Comparison of ENCODE assay signal across 19 mouse cellular contexts in the genomic region with DNA sequence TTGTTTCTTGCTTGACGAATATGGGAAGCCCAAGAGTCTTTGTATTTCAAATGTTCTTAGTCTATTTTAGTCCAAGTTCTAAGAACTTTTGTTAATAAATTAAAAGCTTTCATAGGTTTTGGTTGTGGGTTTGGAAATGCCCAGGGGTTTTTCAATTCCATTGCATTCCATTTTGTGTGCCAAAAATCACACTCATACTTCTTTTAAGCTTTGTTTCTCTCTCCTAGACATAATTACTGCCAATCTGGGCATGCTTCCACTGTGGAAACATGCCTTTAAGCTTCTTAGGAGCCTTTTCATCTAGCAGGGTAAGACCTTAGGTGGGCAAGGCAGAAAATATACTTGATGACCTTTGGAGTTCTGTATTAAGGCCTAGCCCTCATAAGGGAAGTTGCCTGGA.
"Had no signal": no experiment of that assay in that cellular context is flagged by ENCODE, and none has a peak within 500 bp of the region (broad histone marks: within the 10 kb centered on the region; RNA-seq: fewer than 3 reads in every experiment).

No protein-coding gene starts in this region.

- H3K27me3 ChIP-seq: kidney, embryonic 15.5 days; limb, embryonic 12.5 days; liver, embryonic 13.5 days; lung, embryonic 15.5 days; midbrain, embryonic 15.5 days; neural tube, embryonic 12.5 days; stomach, embryonic 15.5 days had no signal

- H3K9me3 ChIP-seq: lung, embryonic 15.5 days; midbrain, embryonic 15.5 days; neural tube, embryonic 12.5 days; stomach, embryonic 15.5 days had no signal

- H3K4me3 ChIP-seq: kidney, embryonic 15.5 days; left cerebral cortex, adult 2 months; limb, embryonic 12.5 days; liver, embryonic 13.5 days; lung, embryonic 15.5 days; megakaryocyte, embryonic 14.5 days; midbrain, embryonic 15.5 days; neural tube, embryonic 12.5 days; stomach, embryonic 15.5 days had no signal

- H3K36me3 ChIP-seq: kidney, embryonic 15.5 days; limb, embryonic 12.5 days; liver, embryonic 13.5 days; lung, embryonic 15.5 days; midbrain, embryonic 15.5 days; neural tube, embryonic 12.5 days; stomach, embryonic 15.5 days had no signal

- H3K4me2 ChIP-seq: kidney, embryonic 15.5 days; limb, embryonic 12.5 days; liver, embryonic 13.5 days; lung, embryonic 15.5 days; midbrain, embryonic 11.5 days; midbrain, embryonic 15.5 days; neural tube, embryonic 12.5 days; stomach, embryonic 15.5 days had no signal

- ATAC-seq: liver, postnatal 0 days; midbrain, embryonic 15.5 days had no signal

- H3K9ac ChIP-seq: kidney, embryonic 15.5 days; limb, embryonic 12.5 days; liver, embryonic 13.5 days; liver, postnatal 0 days; lung, embryonic 15.5 days; midbrain, embryonic 15.5 days; neural tube, embryonic 12.5 days; stomach, embryonic 15.5 days had no signal

- H3K4me1 ChIP-seq: kidney, embryonic 15.5 days; limb, embryonic 12.5 days; liver, embryonic 13.5 days; lung, embryonic 15.5 days; midbrain, embryonic 15.5 days; neural tube, embryonic 12.5 days; stomach, embryonic 15.5 days had no signal

- DNase-seq: kidney, postnatal 14 days; liver, embryonic 13.5 days; liver, postnatal 0 days; lung, postnatal 14 days; retina, postnatal 1 day; right cerebral cortex, postnatal 4 days; spleen, adult 18-20 months; thymus, adult 2 months; thymus, postnatal 4 days had no signal

- H3K27ac ChIP-seq: kidney, embryonic 15.5 days; left cerebral cortex, adult 2 months; limb, embryonic 12.5 days; liver, embryonic 13.5 days; lung, embryonic 15.5 days; macrophage; midbrain, embryonic 15.5 days; neural tube, embryonic 12.5 days; stomach, embryonic 15.5 days had no signal
